Mouse (Mus musculus): ENCODE results near the gene Carns1. TPM values are rescaled to one million over a fixed set of nuclear protein-coding genes. Genes with fewer than 3 reads are reported as not detected.

Carns1 gene
- polyA plus RNA-seq (2014; fragmentation: Nextera tagmentation; extraction: Ambion mirVana), result 0.89 and 1.2 TPM in 2 replicates

GRCm38 (mm10) chr19:4175368-4175947 lies at the start of gene Carns1:
Carns1 (minus strand) TSS chr19:4175479.
- Histone ChIP-seq H3K27ac (ENCODE audit: low read depth, low read length) (no peak within 1 kb of the TSS), H3K4me3 (ENCODE audit: low read depth, low read length) (no peak within 1 kb of the TSS), H3K4me1 (replicated peaks; ENCODE audit: control insufficient read depth, insufficient read depth, low read length) (no peaks in the 10 kb centered on the region), H3K4me2 (peak within 1 kb of the TSS; percentile 45), H3K9me3 (ENCODE audit: control insufficient read depth, low read length) (no peaks in the 10 kb centered on the region), H3K9ac (ENCODE audit: low read depth, low read length) (no peak within 1 kb of the TSS), H3K27me3 (replicated peaks; ENCODE audit: control insufficient read depth, insufficient read depth, low read length) (no peaks in the 10 kb centered on the region), H3K36me3 (ENCODE audit: control insufficient read depth, insufficient read depth, low read length) (no peaks in the 10 kb centered on the region)
- 11% methylated on average over 11 of the region's 11 CpGs for WGBS
- DNase-seq (ENCODE audit: low spot score) (no peak), ATAC-seq (replicated peaks; ENCODE audit: low FRiP score) (peak; percentile 49)

GRCm38 (mm10) chr19:4222165-4222564 lies 46.9 kb upstream of the Carns1 start:
- DNase-seq (ENCODE audit: low spot score) (no peak), ATAC-seq (replicated peaks; ENCODE audit: low FRiP score) (no peak)
- WGBS, result 65% methylated on average over 11 of the region's 11 CpGs
- Histone ChIP-seq H3K9ac (ENCODE audit: low read depth, low read length) (no peak overlapping the region), H3K4me2 (no peak overlapping the region), H3K27me3 (replicated peaks; ENCODE audit: control insufficient read depth, insufficient read depth, low read length) (peaks cover 21% of the 10 kb centered on the region), H3K27ac (ENCODE audit: low read depth, low read length) (no peak overlapping the region; the same call in 1 of the 2 replicates), H3K4me1 (replicated peaks; ENCODE audit: control insufficient read depth, insufficient read depth, low read length) (peaks cover 32% of the 10 kb centered on the region), H3K9me3 (ENCODE audit: control insufficient read depth, low read length) (no peaks in the 10 kb centered on the region), H3K36me3 (ENCODE audit: control insufficient read depth, insufficient read depth, low read length) (no peaks in the 10 kb centered on the region), H3K4me3 (ENCODE audit: low read depth, low read length) (no peak overlapping the region)

GRCm38 (mm10) chr19:4220957-4221743 lies 45.9 kb upstream of the Carns1 start:
- ATAC-seq (replicated peaks; ENCODE audit: low FRiP score), result no peak
- H3K4me2 ChIP-seq, result peak overlapping the region; percentile 21
- peak overlapping the region; percentile 32; the same call in 1 of the 2 replicates for H3K9ac ChIP-seq (ENCODE audit: low read depth, low read length)

GRCm38 (mm10) chr19:4220416-4220815 lies 45.1 kb upstream of the Carns1 start:
- WGBS, result 53% methylated on average over 4 of the region's 4 CpGs
- DNase-seq (ENCODE audit: low spot score) (no peak), ATAC-seq (replicated peaks; ENCODE audit: low FRiP score) (peak; percentile 55; the same call in 1 of the 2 replicates)
- peak overlapping the region; percentile 21 for H3K4me2 ChIP-seq
- peak overlapping the region; percentile 23 for H3K9ac ChIP-seq (ENCODE audit: low read depth, low read length)
- H3K36me3 ChIP-seq (ENCODE audit: control insufficient read depth, insufficient read depth, low read length), result no peaks in the 10 kb centered on the region
- H3K4me3 ChIP-seq (ENCODE audit: low read depth, low read length), result no peak overlapping the region
- H3K4me1 ChIP-seq (replicated peaks; ENCODE audit: control insufficient read depth, insufficient read depth, low read length), result peaks cover 43% of the 10 kb centered on the region
- H3K27ac ChIP-seq (ENCODE audit: low read depth, low read length), result no peak overlapping the region; the same call in none of the 2 replicates
- peaks cover 35% of the 10 kb centered on the region for H3K27me3 ChIP-seq (replicated peaks; ENCODE audit: control insufficient read depth, insufficient read depth, low read length)
- H3K9me3 ChIP-seq (ENCODE audit: control insufficient read depth, low read length), result no peaks in the 10 kb centered on the region

More at GRCm38 (mm10) chr19:4220957-4221743, 45.9 kb upstream of the Carns1 start:
- peak overlapping the region; percentile 65 for H3K27ac ChIP-seq (ENCODE audit: low read depth, low read length)
- H3K27me3 ChIP-seq (replicated peaks; ENCODE audit: control insufficient read depth, insufficient read depth, low read length), result peaks cover 28% of the 10 kb centered on the region
- no peaks in the 10 kb centered on the region for H3K36me3 ChIP-seq (ENCODE audit: control insufficient read depth, insufficient read depth, low read length)
- 32% methylated on average over 14 of the region's 14 CpGs for WGBS
- H3K9me3 ChIP-seq (ENCODE audit: control insufficient read depth, low read length), result no peaks in the 10 kb centered on the region
- H3K4me3 ChIP-seq (ENCODE audit: low read depth, low read length), result no peak overlapping the region
- H3K4me1 ChIP-seq (replicated peaks; ENCODE audit: control insufficient read depth, insufficient read depth, low read length), result peaks cover 38% of the 10 kb centered on the region
- DNase-seq (ENCODE audit: low spot score), result no peak

- no peak for ATAC-seq (replicated peaks; ENCODE audit: low FRiP score)
- 82% methylated on average over 6 of the region's 6 CpGs for WGBS
Observed at GRCm38 (mm10) chr19:4219943-4220342, 44.7 kb upstream of the Carns1 start.

GRCm38 (mm10) chr19:4218784-4219183 lies 43.5 kb upstream of the Carns1 start:
- WGBS, result 44% methylated on average over 1 of the region's 1 CpGs
- DNase-seq (ENCODE audit: low spot score) (no peak), ATAC-seq (replicated peaks; ENCODE audit: low FRiP score) (no peak)
- H3K4me2 ChIP-seq, result no peak overlapping the region
- peaks cover 54% of the 10 kb centered on the region for H3K4me1 ChIP-seq (replicated peaks; ENCODE audit: control insufficient read depth, insufficient read depth, low read length)
- H3K4me3 ChIP-seq (ENCODE audit: low read depth, low read length), result no peak overlapping the region
- H3K27ac ChIP-seq (ENCODE audit: low read depth, low read length), result no peak overlapping the region
- no peaks in the 10 kb centered on the region for H3K9me3 ChIP-seq (ENCODE audit: control insufficient read depth, low read length)
- peaks cover 52% of the 10 kb centered on the region for H3K27me3 ChIP-seq (replicated peaks; ENCODE audit: control insufficient read depth, insufficient read depth, low read length)
- no peak overlapping the region for H3K9ac ChIP-seq (ENCODE audit: low read depth, low read length)
- H3K36me3 ChIP-seq (ENCODE audit: control insufficient read depth, insufficient read depth, low read length), result no peaks in the 10 kb centered on the region

More at GRCm38 (mm10) chr19:4219943-4220342, 44.7 kb upstream of the Carns1 start:
- Histone ChIP-seq H3K27ac (ENCODE audit: low read depth, low read length) (no peak overlapping the region), H3K27me3 (replicated peaks; ENCODE audit: control insufficient read depth, insufficient read depth, low read length) (peaks cover 40% of the 10 kb centered on the region), H3K9ac (ENCODE audit: low read depth, low read length) (peak overlapping the region; percentile 23; the same call in 1 of the 2 replicates), H3K36me3 (ENCODE audit: control insufficient read depth, insufficient read depth, low read length) (no peaks in the 10 kb centered on the region), H3K4me3 (ENCODE audit: low read depth, low read length) (no peak overlapping the region), H3K4me2 (no peak overlapping the region), H3K9me3 (ENCODE audit: control insufficient read depth, low read length) (no peaks in the 10 kb centered on the region), H3K4me1 (replicated peaks; ENCODE audit: control insufficient read depth, insufficient read depth, low read length) (peaks cover 48% of the 10 kb centered on the region)
- no peak for DNase-seq (ENCODE audit: low spot score)

- ATAC-seq (replicated peaks; ENCODE audit: low FRiP score), result no peak
- Histone ChIP-seq H3K27ac (ENCODE audit: low read depth, low read length) (peak overlapping the region; percentile 28; the same call in 1 of the 2 replicates), H3K4me2 (no peak overlapping the region), H3K9ac (ENCODE audit: low read depth, low read length) (no peak overlapping the region), H3K27me3 (replicated peaks; ENCODE audit: control insufficient read depth, insufficient read depth, low read length) (peaks cover 57% of the 10 kb centered on the region), H3K36me3 (ENCODE audit: control insufficient read depth, insufficient read depth, low read length) (no peaks in the 10 kb centered on the region), H3K4me1 (replicated peaks; ENCODE audit: control insufficient read depth, insufficient read depth, low read length) (peaks cover 58% of the 10 kb centered on the region), H3K4me3 (ENCODE audit: low read depth, low read length) (no peak overlapping the region), H3K9me3 (ENCODE audit: control insufficient read depth, low read length) (no peaks in the 10 kb centered on the region)
- DNase-seq (ENCODE audit: low spot score), result no peak
- 85% methylated on average over 11 of the region's 11 CpGs for WGBS
Observed at GRCm38 (mm10) chr19:4218293-4218692, 43.0 kb upstream of the Carns1 start.

- no peak overlapping the region for H3K4me3 ChIP-seq (ENCODE audit: low read depth, low read length)
- H3K9ac ChIP-seq (ENCODE audit: low read depth, low read length), result no peak overlapping the region
- peaks cover 61% of the 10 kb centered on the region for H3K27me3 ChIP-seq (replicated peaks; ENCODE audit: control insufficient read depth, insufficient read depth, low read length)
- H3K4me1 ChIP-seq (replicated peaks; ENCODE audit: control insufficient read depth, insufficient read depth, low read length), result peaks cover 62% of the 10 kb centered on the region
- H3K27ac ChIP-seq (ENCODE audit: low read depth, low read length), result peak overlapping the region; percentile 28; the same call in 1 of the 2 replicates
- H3K36me3 ChIP-seq (ENCODE audit: control insufficient read depth, insufficient read depth, low read length), result no peaks in the 10 kb centered on the region
- no peak overlapping the region for H3K4me2 ChIP-seq
- no peaks in the 10 kb centered on the region for H3K9me3 ChIP-seq (ENCODE audit: control insufficient read depth, low read length)
- 57% methylated on average over 3 of the region's 3 CpGs for WGBS
- DNase-seq (ENCODE audit: low spot score), result no peak
- ATAC-seq (replicated peaks; ENCODE audit: low FRiP score), result no peak
Observed at GRCm38 (mm10) chr19:4217855-4218254, 42.6 kb upstream of the Carns1 start.
